Mouse (Mus musculus) heart, postnatal 14 days (tissue): Measurements from ENCODE around the gene Tmem108. TPM values are rescaled to one million over a fixed set of nuclear protein-coding genes. Genes with fewer than 3 reads are reported as not detected.

Experiments used
- total RNA-seq, 2 experiments: library from RNA; stranded (reverse); gene quantifications; 2 replicates each; pipeline ENCODE4 v1.2.3; 2021

The Tmem108 gene
- total RNA-seq, 2 experiments from 2014 or later, result 5.4 to 5.7 TPM

Other genes starting within 250 kb of the Tmem108 start
- 1 to 10 TPM; 2.5 to 4.1 TPM for gene Nphp3, start 240.7 kb upstream of the Tmem108 start, total RNA-seq